In genomic region chr19:40478161-40478575, GRCm38 (mm10) we compare ENCODE assay signal across 8 mouse cellular contexts. TPM values are rescaled to one million over a fixed set of nuclear protein-coding genes. Genes with fewer than 3 reads are reported as not detected.
A peak's percentile ranks its signal among the peaks of the same experiment; 100 is the strongest.
DNase-seq lines count a peak whose midpoint lies in the region; ATAC-seq and TF ChIP-seq lines count a peak whose summit lies in the region.
"Had no signal": no experiment of that assay in that cellular context is flagged by ENCODE, and none has a peak within 500 bp of the region (broad histone marks: within the 10 kb centered on the region; RNA-seq: fewer than 3 reads in every experiment).

No protein-coding gene starts in this region.

- H3K36me3 ChIP-seq in testis, adult 2 months (ENCODE audit: control insufficient read depth, insufficient read depth, low read length): no peaks in the 10 kb centered on the region
- H3K36me3 ChIP-seq in forebrain, embryonic 15.5 days: no peaks in the 10 kb centered on the region
- no peaks in the 10 kb centered on the region for H3K36me3 ChIP-seq in intestine, embryonic 15.5 days
- H3K36me3 ChIP-seq in midbrain, embryonic 15.5 days (replicated peaks): no peaks in the 10 kb centered on the region
- H3K36me3 ChIP-seq: liver, embryonic 13.5 days had no signal

- DNase-seq in testis, postnatal 14 days (ENCODE audit: low spot score): no peak
- DNase-seq in thymus, postnatal 10 days (ENCODE audit: low spot score in 2 of 2): no peak
- DNase-seq: liver, embryonic 13.5 days had no signal

- 71% methylated on average over 10 of the region's 10 CpGs for WGBS in forebrain, embryonic 15.5 days
- 41% methylated on average over 10 of the region's 10 CpGs for WGBS in intestine, embryonic 15.5 days
- WGBS in midbrain, embryonic 15.5 days: 60% methylated on average over 10 of the region's 10 CpGs

- peak overlapping the region; percentile 0; the same call in 1 of the 2 replicates for H3K27ac ChIP-seq in testis, adult 2 months (ENCODE audit: control insufficient read depth, insufficient read depth, low read depth, low read length)
- H3K27ac ChIP-seq in forebrain, embryonic 15.5 days (replicated peaks): peak overlapping the region; percentile 39; the same call in 1 of the 2 replicates
- H3K27ac ChIP-seq in intestine, embryonic 15.5 days: peak overlapping the region; percentile 78
- peak overlapping the region; percentile 22; the same call in 1 of the 2 replicates for H3K27ac ChIP-seq in midbrain, embryonic 15.5 days
- H3K27ac ChIP-seq: liver, embryonic 13.5 days had no signal

- H3K4me1 ChIP-seq in testis, adult 2 months (ENCODE audit: control insufficient read depth, insufficient read depth, low read length): no peaks in the 10 kb centered on the region
- H3K4me1 ChIP-seq in forebrain, embryonic 15.5 days: peaks cover 35% of the 10 kb centered on the region
- H3K4me1 ChIP-seq in intestine, embryonic 15.5 days (replicated peaks): peaks cover 28% of the 10 kb centered on the region
- H3K4me1 ChIP-seq in midbrain, embryonic 15.5 days: peaks cover 15% of the 10 kb centered on the region

- H3K4me3 ChIP-seq in testis, adult 2 months (ENCODE audit: control insufficient read depth, low read depth, low read length): no peak overlapping the region
- H3K4me3 ChIP-seq in forebrain, embryonic 15.5 days: no peak overlapping the region
- no peak overlapping the region for H3K4me3 ChIP-seq in intestine, embryonic 15.5 days (replicated peaks)
- H3K4me3 ChIP-seq in midbrain, embryonic 15.5 days: no peak overlapping the region
- H3K4me3 ChIP-seq: liver, embryonic 13.5 days had no signal

- no peaks in the 10 kb centered on the region for H3K9me3 ChIP-seq in forebrain, embryonic 15.5 days
- H3K9me3 ChIP-seq in intestine, embryonic 15.5 days: no peaks in the 10 kb centered on the region
- H3K9me3 ChIP-seq in midbrain, embryonic 15.5 days: no peaks in the 10 kb centered on the region
- H3K9me3 ChIP-seq: liver, embryonic 13.5 days had no signal

- TF ChIP-seq POLR2A in testis, adult 2 months (IDR thresholded peaks at IDR 0.05; ENCODE audit: control insufficient read depth, low read depth, low read length): no peak

- peak; percentile 58 for ATAC-seq in forebrain, embryonic 15.5 days (replicated peaks)
- ATAC-seq in intestine, embryonic 15.5 days: peak; percentile 73
- no peak for ATAC-seq in midbrain, embryonic 15.5 days (replicated peaks)
- ATAC-seq in megakaryocyte, adult 5-6 weeks (ENCODE audit: poor library complexity, severe bottlenecking): no peak

- no peak for TF ChIP-seq CTCF in testis, adult 2 months (IDR thresholded peaks at IDR 0.05; ENCODE audit: control insufficient read depth, insufficient read depth, insufficient replicate concordance, low read depth, low read length)

- H3K4me2 ChIP-seq in forebrain, embryonic 15.5 days (replicated peaks): no peak overlapping the region
- H3K4me2 ChIP-seq in intestine, embryonic 15.5 days (replicated peaks): no peak overlapping the region
- no peak overlapping the region for H3K4me2 ChIP-seq in midbrain, embryonic 15.5 days
- H3K4me2 ChIP-seq: liver, embryonic 13.5 days had no signal

- no peak overlapping the region for H3K9ac ChIP-seq in forebrain, embryonic 15.5 days (replicated peaks)
- no peak overlapping the region for H3K9ac ChIP-seq in intestine, embryonic 15.5 days
- no peak overlapping the region for H3K9ac ChIP-seq in midbrain, embryonic 15.5 days
- H3K9ac ChIP-seq: liver, embryonic 13.5 days had no signal

- H3K27me3 ChIP-seq in testis, adult 2 months (ENCODE audit: control insufficient read depth, insufficient read depth, low read length): no peaks in the 10 kb centered on the region
- no peaks in the 10 kb centered on the region for H3K27me3 ChIP-seq in forebrain, embryonic 15.5 days
- H3K27me3 ChIP-seq in intestine, embryonic 15.5 days (replicated peaks): no peaks in the 10 kb centered on the region
- no peaks in the 10 kb centered on the region for H3K27me3 ChIP-seq in midbrain, embryonic 15.5 days (replicated peaks)
- H3K27me3 ChIP-seq: liver, embryonic 13.5 days had no signal

RNA-seq across cellular contexts. Expression of gene Sorbs1, which starts 35.4 kb away (rescaled TPM):
- polyA plus RNA-seq in testis, adult 2 months (2012; rRNA removed): 12.9 and 13.0 TPM in 2 replicates
- polyA plus RNA-seq in forebrain, embryonic 15.5 days (2015; fragmentation: Nextera tagmentation; extraction: Ambion mirVana): 111 and 118 TPM in 2 replicates
- 72.1 and 76.3 TPM in 2 replicates for polyA plus RNA-seq in intestine, embryonic 15.5 days (2015; fragmentation: Nextera tagmentation; extraction: Ambion mirVana)
- 93.9 and 94.3 TPM in 2 replicates for polyA plus RNA-seq in midbrain, embryonic 15.5 days (2015; fragmentation: Nextera tagmentation; extraction: Ambion mirVana)
- 1.7 and 2.1 TPM in 2 replicates for total RNA-seq in megakaryocyte, adult 5-6 weeks (2015)
- total RNA-seq in megakaryocyte, adult 5-6 weeks (2017): 2.5 and 5.2 TPM in 2 replicates

Comparison
In these comparisons a context has a peak if more than half of its experiments do, and no peak if none do; other contexts are left out.
1. H3K27ac ChIP-seq: peak in every context shown above with its lines; median percentile 78 in intestine, embryonic 15.5 days; 39 in forebrain, embryonic 15.5 days; 22 in midbrain, embryonic 15.5 days; 0 in testis, adult 2 months.
2. ATAC-seq: peak in forebrain, embryonic 15.5 days (single experiment) and intestine, embryonic 15.5 days (single experiment); none in midbrain, embryonic 15.5 days (single experiment) and megakaryocyte, adult 5-6 weeks (single experiment).